Mouse (Mus musculus) cerebellum, adult 2 months (tissue): ENCODE measurements at regions not wholly inside any gene's neighbourhood (a gene's known extent, or its start where the extent isn't known, plus 50 kb on each side); places are given as distances from the start of the nearest gene placed in this dataset.

Experiments used
- CTCF ChIP-seq: fragments of 200-500 bp; IDR thresholded peaks from 2 replicates; pipeline ENCODE4 v1.5.1; 2011; ENCODE audit warnings: low read depth, mild to moderate bottlenecking, control low read depth, low read length, moderate library complexity, borderline replicate concordance; ENCODE audit not compliant: insufficient read depth
- POLR2A ChIP-seq: fragments of 200-500 bp; IDR thresholded peaks from 2 replicates; pipeline ENCODE4 v1.6.1; 2011; ENCODE audit warnings: low read length, control low read depth, borderline replicate concordance; ENCODE audit not compliant: insufficient read depth

GRCm38 (mm10) chrX:142576127-142576526, 105.1 kb upstream of the Tmem164 start:
- TF ChIP-seq CTCF (no peak), POLR2A (no peak)
